Mouse (Mus musculus): Measurements from ENCODE around the gene Tbc1d7. TPM values are rescaled to one million over a fixed set of nuclear protein-coding genes. Genes with fewer than 3 reads are reported as not detected.

The Tbc1d7 gene
- polyA plus RNA-seq, 1 experiment from 2014 or later, result 91.4 TPM

DNA sequence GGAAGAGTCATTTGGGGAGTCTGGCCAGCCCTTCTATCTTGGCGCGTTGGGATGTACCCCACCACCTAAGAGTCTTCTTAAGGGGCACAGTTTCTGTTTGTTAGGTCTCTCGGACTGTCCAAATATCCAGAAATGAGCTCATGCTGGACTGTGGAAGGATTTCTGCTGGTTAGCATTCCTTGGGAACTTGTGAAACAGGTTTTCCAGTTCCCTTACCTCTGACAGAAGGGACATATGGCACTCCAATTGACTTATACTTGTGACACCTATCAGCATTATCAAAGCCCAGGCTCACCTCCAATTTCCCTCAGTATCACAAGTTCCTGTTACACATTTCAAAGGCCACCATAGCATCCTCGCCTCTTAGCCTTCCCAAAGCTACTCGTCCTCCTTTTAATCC is 39.7 kb upstream of the Tbc1d7 start:
- no peak overlapping the region for H3K9ac ChIP-seq
- no peaks in the 10 kb centered on the region for H3K9me3 ChIP-seq (ENCODE audit: control insufficient read depth, low read length)
- ATAC-seq (ENCODE audit: low FRiP score), result no peak
- H3K36me3 ChIP-seq (replicated peaks; ENCODE audit: control insufficient read depth, insufficient read depth), result no peaks in the 10 kb centered on the region
- no peak overlapping the region for H3K27ac ChIP-seq
- no peaks in the 10 kb centered on the region for H3K27me3 ChIP-seq (ENCODE audit: control insufficient read depth, insufficient read depth, low read length)
- H3K4me3 ChIP-seq (replicated peaks; ENCODE audit: low read length), result no peak overlapping the region
- no peak overlapping the region for H3K4me2 ChIP-seq (replicated peaks)
- DNase-seq (ENCODE audit: low spot score), result no peak
- WGBS, result 87% methylated on average over 5 of the region's 5 CpGs
- peaks cover 28% of the 10 kb centered on the region for H3K4me1 ChIP-seq (replicated peaks; ENCODE audit: control insufficient read depth, insufficient read depth, low read length)

DNA sequence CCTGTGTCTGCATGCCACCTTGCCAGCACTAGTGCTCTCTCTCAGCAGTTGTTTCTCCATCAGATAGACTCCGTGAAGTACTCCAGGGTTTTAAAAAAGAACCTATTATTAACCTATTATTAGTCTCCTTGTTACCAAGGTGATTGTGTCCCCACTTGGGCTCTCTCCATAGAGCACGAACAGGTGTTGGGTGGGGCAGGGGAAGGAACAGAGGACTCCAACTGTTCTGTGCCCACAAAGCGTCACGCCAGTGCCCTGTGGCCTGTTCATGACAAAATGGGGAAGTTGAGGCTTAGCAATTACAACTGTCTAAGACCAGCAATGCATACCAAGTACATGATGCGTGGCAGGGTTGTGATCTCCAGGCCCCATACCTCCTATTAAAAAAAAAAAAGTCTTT is 38.3 kb upstream of the Tbc1d7 start:
- Histone ChIP-seq H3K9me3 (ENCODE audit: control insufficient read depth, low read length) (no peaks in the 10 kb centered on the region; the same call in 1 of the 2 replicates), H3K4me1 (replicated peaks; ENCODE audit: control insufficient read depth, insufficient read depth, low read length) (peaks cover 14% of the 10 kb centered on the region), H3K4me3 (replicated peaks; ENCODE audit: low read length) (no peak overlapping the region), H3K36me3 (replicated peaks; ENCODE audit: control insufficient read depth, insufficient read depth) (no peaks in the 10 kb centered on the region), H3K9ac (no peak overlapping the region), H3K27ac (no peak overlapping the region), H3K27me3 (ENCODE audit: control insufficient read depth, insufficient read depth, low read length) (no peaks in the 10 kb centered on the region), H3K4me2 (replicated peaks) (no peak overlapping the region)
- ATAC-seq (ENCODE audit: low FRiP score) (no peak), DNase-seq (ENCODE audit: low spot score) (no peak)
- 68% methylated on average over 5 of the region's 5 CpGs for WGBS

DNA sequence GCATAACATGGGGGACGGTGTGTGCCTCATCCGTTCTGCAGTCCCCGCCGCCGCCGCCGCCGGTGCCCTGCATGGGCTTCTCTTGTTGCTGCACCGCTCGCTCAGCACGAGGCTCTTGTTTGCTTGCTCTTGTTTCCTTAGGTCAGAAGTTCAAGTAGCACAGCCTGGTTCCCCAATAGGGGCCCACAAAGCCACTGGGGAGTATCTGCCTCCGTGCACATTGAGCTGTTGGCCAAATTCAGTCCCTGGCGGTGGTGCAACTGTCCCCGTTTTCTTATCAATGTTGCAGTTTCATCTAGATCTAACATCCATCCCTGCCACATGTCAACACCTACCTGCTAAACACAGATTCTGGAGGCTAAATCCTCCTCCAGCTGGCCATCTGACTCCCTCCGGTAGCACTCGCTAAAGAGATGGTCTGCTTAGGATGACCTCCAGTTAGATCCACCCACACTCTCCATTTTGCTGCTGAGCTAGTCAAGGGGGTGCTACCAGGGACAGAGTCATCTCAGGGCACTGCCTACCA is 37.7 kb upstream of the Tbc1d7 start:
- WGBS, result 32% methylated on average over 16 of the region's 16 CpGs
- Histone ChIP-seq H3K9ac (no peak overlapping the region), H3K4me3 (replicated peaks; ENCODE audit: low read length) (no peak overlapping the region), H3K36me3 (replicated peaks; ENCODE audit: control insufficient read depth, insufficient read depth) (no peaks in the 10 kb centered on the region), H3K4me2 (replicated peaks) (no peak overlapping the region), H3K27me3 (ENCODE audit: control insufficient read depth, insufficient read depth, low read length) (no peaks in the 10 kb centered on the region), H3K9me3 (ENCODE audit: control insufficient read depth, low read length) (no peaks in the 10 kb centered on the region; the same call in 1 of the 2 replicates), H3K4me1 (replicated peaks; ENCODE audit: control insufficient read depth, insufficient read depth, low read length) (peaks cover 11% of the 10 kb centered on the region; the same call in 1 of the 2 replicates), H3K27ac (no peak overlapping the region)
- DNase-seq (ENCODE audit: low spot score) (no peak), ATAC-seq (ENCODE audit: low FRiP score) (no peak)

DNA sequence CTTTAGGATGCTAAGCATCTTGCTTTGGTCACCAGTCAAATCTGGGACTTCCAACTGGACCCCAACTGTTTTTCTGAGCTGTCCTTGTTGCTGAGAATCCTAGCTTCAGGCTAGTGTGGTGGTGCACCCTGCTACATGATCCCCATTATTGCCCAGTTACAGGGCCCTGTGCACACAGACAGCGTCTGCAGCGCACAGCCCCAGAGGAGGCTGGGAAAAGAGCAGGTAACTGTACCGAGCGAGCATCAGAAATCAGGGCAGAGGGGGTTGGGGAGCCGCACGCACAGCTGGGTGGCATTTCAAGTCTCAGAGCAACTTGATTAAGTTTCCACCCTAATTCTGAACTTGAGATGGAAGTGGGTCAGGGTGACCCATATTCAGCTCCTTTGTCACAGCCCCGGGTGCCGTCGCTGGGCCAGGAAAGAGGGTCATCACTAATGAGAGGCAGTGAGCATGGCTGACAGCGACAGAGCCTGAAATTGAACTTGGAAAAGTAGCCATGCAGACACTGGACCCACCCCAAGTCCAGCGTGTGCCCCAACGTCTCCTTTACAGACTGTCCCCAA is 34.9 kb upstream of the Tbc1d7 start:
- WGBS, result 82% methylated on average over 12 of the region's 12 CpGs
- Histone ChIP-seq H3K27me3 (ENCODE audit: control insufficient read depth, insufficient read depth, low read length) (no peaks in the 10 kb centered on the region), H3K4me1 (replicated peaks; ENCODE audit: control insufficient read depth, insufficient read depth, low read length) (peaks cover 5% of the 10 kb centered on the region; the same call in 1 of the 2 replicates), H3K9ac (no peak overlapping the region), H3K4me3 (replicated peaks; ENCODE audit: low read length) (no peak overlapping the region), H3K27ac (no peak overlapping the region), H3K9me3 (ENCODE audit: control insufficient read depth, low read length) (no peaks in the 10 kb centered on the region; the same call in 1 of the 2 replicates), H3K36me3 (replicated peaks; ENCODE audit: control insufficient read depth, insufficient read depth) (no peaks in the 10 kb centered on the region), H3K4me2 (replicated peaks) (no peak overlapping the region)
- DNase-seq (ENCODE audit: low spot score) (no peak), ATAC-seq (ENCODE audit: low FRiP score) (no peak)

DNA sequence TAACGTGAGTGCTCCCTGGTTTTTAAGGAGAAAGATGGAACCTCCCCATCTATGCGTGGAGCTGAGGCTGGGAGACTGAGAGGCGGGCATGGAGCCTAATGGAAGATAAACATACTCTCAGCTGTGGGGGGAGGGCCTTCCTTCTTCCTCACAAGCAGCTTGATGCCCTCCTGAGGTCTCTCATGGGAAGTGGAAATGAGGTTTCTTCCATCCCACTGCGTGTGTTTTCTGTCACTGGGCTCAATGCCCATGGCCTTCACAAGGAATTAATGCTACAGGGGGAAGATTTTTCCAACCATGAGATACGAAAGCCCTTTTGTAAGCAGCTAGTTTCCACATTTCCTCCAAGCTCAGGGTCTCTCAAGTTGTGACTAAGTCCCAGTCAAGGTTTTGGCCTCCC is 32.3 kb upstream of the Tbc1d7 start:
- Histone ChIP-seq H3K9ac (no peak overlapping the region), H3K36me3 (replicated peaks; ENCODE audit: control insufficient read depth, insufficient read depth) (no peaks in the 10 kb centered on the region; the same call in 1 of the 2 replicates), H3K27ac (no peak overlapping the region), H3K4me3 (replicated peaks; ENCODE audit: low read length) (no peak overlapping the region), H3K27me3 (ENCODE audit: control insufficient read depth, insufficient read depth, low read length) (no peaks in the 10 kb centered on the region), H3K4me2 (replicated peaks) (no peak overlapping the region), H3K4me1 (replicated peaks; ENCODE audit: control insufficient read depth, insufficient read depth, low read length) (no peaks in the 10 kb centered on the region; the same call in 1 of the 2 replicates), H3K9me3 (ENCODE audit: control insufficient read depth, low read length) (no peaks in the 10 kb centered on the region; the same call in 1 of the 2 replicates)
- no peak for DNase-seq (ENCODE audit: low spot score)
- WGBS, result 67% methylated on average over 5 of the region's 5 CpGs
- ATAC-seq (ENCODE audit: low FRiP score), result no peak

DNA sequence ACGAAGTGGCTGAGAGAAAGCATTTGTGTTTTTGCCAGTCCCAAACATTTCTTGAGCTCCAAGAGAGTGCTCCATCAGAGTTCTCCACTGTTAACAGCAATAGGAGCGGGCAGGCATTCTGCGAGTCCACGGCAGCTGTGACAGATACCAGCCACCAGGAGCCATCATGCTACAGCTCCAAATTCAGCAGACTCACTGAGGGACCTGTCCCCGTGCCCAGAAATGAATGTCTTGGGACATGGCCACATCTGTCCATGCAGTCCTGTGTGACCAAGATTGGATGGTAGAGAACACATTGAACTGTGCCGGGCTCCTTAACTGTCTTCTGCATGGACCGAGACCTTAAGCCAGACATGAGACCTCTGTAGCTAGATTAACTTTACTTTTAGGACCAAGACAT is 31.9 kb upstream of the Tbc1d7 start:
- ATAC-seq (ENCODE audit: low FRiP score) (no peak), DNase-seq (ENCODE audit: low spot score) (no peak)
- no peaks in the 10 kb centered on the region for H3K27me3 ChIP-seq (ENCODE audit: control insufficient read depth, insufficient read depth, low read length)
- 88% methylated on average over 7 of the region's 7 CpGs for WGBS
- no peak overlapping the region for H3K4me2 ChIP-seq (replicated peaks)
- no peaks in the 10 kb centered on the region; the same call in 1 of the 2 replicates for H3K4me1 ChIP-seq (replicated peaks; ENCODE audit: control insufficient read depth, insufficient read depth, low read length)
- no peak overlapping the region for H3K9ac ChIP-seq
- H3K36me3 ChIP-seq (replicated peaks; ENCODE audit: control insufficient read depth, insufficient read depth), result no peaks in the 10 kb centered on the region; the same call in 1 of the 2 replicates
- no peak overlapping the region for H3K27ac ChIP-seq
- H3K9me3 ChIP-seq (ENCODE audit: control insufficient read depth, low read length), result no peaks in the 10 kb centered on the region; the same call in 1 of the 2 replicates
- H3K4me3 ChIP-seq (replicated peaks; ENCODE audit: low read length), result no peak overlapping the region

DNA sequence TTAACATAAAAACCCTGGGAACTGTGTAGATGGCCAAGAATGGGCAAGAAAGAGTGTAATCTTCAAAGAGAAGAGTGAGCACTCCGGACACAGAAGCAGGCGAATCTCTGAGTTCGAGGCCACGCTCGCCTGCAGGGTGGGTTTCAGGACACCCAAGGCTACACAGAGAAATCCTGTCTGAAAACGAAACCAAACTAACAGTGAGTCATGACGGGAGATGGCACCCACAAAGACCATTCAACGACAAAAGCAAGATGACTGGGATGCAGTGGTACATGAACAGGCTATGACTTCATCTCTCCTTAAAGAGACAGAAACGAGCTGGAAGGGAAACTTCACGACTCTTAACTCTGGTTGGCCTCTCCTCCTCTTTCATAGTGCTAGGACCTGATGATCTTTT is 31.1 kb upstream of the Tbc1d7 start:
- no peaks in the 10 kb centered on the region; the same call in 1 of the 2 replicates for H3K36me3 ChIP-seq (replicated peaks; ENCODE audit: control insufficient read depth, insufficient read depth)
- no peak overlapping the region for H3K4me2 ChIP-seq (replicated peaks)
- DNase-seq (ENCODE audit: low spot score) (no peak), ATAC-seq (ENCODE audit: low FRiP score) (no peak)
- H3K9ac ChIP-seq, result no peak overlapping the region
- H3K27ac ChIP-seq, result no peak overlapping the region
- H3K4me3 ChIP-seq (replicated peaks; ENCODE audit: low read length), result no peak overlapping the region
- H3K4me1 ChIP-seq (replicated peaks; ENCODE audit: control insufficient read depth, insufficient read depth, low read length), result no peaks in the 10 kb centered on the region; the same call in 1 of the 2 replicates
- no peaks in the 10 kb centered on the region; the same call in 1 of the 2 replicates for H3K9me3 ChIP-seq (ENCODE audit: control insufficient read depth, low read length)
- WGBS, result 91% methylated on average over 10 of the region's 10 CpGs
- H3K27me3 ChIP-seq (ENCODE audit: control insufficient read depth, insufficient read depth, low read length), result no peaks in the 10 kb centered on the region

DNA sequence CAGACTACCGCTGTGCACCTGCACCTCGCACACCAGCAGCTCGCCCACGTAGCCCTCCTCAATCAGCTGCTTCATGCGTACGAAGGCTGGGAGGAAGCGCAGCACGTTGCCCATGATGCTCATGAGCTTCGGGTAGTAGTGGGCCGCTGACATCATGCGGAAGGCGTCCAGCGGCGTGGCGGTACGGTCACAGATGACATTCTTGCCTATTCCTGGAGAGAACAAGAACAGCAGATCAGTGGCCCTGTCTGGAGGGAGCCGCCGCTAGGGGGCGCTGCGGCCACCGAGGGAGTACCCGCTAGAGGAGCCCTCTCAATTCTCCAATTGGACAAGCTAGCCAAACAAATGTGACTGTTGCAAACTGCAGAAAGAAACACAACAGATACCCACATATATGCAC is 29.7 kb upstream of the Tbc1d7 start:
- Histone ChIP-seq H3K4me2 (replicated peaks) (no peak overlapping the region), H3K27ac (no peak overlapping the region), H3K4me3 (replicated peaks; ENCODE audit: low read length) (no peak overlapping the region), H3K9me3 (ENCODE audit: control insufficient read depth, low read length) (no peaks in the 10 kb centered on the region; the same call in 1 of the 2 replicates), H3K4me1 (replicated peaks; ENCODE audit: control insufficient read depth, insufficient read depth, low read length) (no peaks in the 10 kb centered on the region; the same call in 1 of the 2 replicates), H3K9ac (no peak overlapping the region), H3K27me3 (ENCODE audit: control insufficient read depth, insufficient read depth, low read length) (no peaks in the 10 kb centered on the region), H3K36me3 (replicated peaks; ENCODE audit: control insufficient read depth, insufficient read depth) (no peaks in the 10 kb centered on the region; the same call in 1 of the 2 replicates)
- WGBS, result 41% methylated on average over 22 of the region's 22 CpGs
- no peak for ATAC-seq (ENCODE audit: low FRiP score)
- DNase-seq (ENCODE audit: low spot score), result no peak

DNA sequence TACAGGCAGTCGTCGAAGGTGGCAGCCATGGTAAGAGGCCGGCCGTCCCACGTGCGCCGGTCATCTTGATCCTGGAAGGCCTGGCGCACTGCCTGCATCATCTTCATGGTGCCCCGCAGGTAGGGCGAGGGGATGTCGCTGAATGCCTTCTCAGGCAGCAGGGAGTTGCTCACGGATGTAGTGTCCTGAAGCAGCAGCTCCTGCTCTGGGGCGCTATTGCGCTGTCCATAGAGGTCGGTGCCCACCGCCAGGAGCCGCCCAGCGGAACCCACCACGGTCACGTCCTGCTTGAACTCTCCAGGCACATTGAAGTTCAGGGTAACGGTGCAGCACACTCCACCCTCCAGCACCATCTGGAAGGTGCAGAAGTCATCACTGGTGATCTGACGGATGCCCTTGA is 29.2 kb upstream of the Tbc1d7 start:
- ATAC-seq (ENCODE audit: low FRiP score), result peak; percentile 34; the same call in 1 of the 2 replicates
- DNase-seq (ENCODE audit: low spot score), result no peak
- H3K27ac ChIP-seq, result no peak overlapping the region

More for the DNA sequence above, 29.2 kb upstream of the Tbc1d7 start:
- no peak overlapping the region for H3K4me2 ChIP-seq (replicated peaks)
- WGBS, result 73% methylated on average over 22 of the region's 22 CpGs
- no peak overlapping the region for H3K4me3 ChIP-seq (replicated peaks; ENCODE audit: low read length)
- no peaks in the 10 kb centered on the region for H3K27me3 ChIP-seq (ENCODE audit: control insufficient read depth, insufficient read depth, low read length)
- no peaks in the 10 kb centered on the region; the same call in 1 of the 2 replicates for H3K36me3 ChIP-seq (replicated peaks; ENCODE audit: control insufficient read depth, insufficient read depth)
- no peaks in the 10 kb centered on the region; the same call in 1 of the 2 replicates for H3K9me3 ChIP-seq (ENCODE audit: control insufficient read depth, low read length)
- H3K4me1 ChIP-seq (replicated peaks; ENCODE audit: control insufficient read depth, insufficient read depth, low read length), result no peaks in the 10 kb centered on the region
- H3K9ac ChIP-seq, result no peak overlapping the region

Data from hindbrain, embryonic 14.5 days (tissue).